Mouse (Mus musculus): ENCODE data around the gene Gm21083. TPM values are rescaled to one million over a fixed set of nuclear protein-coding genes. Genes with fewer than 3 reads are reported as not detected.
"Not testable (repeated sequence)": the region's sequence is repeated elsewhere in the genome, so short reads cannot be mapped to it uniquely, and the experiment has no call there.

The Gm21083 gene
- not detected in 2 replicates for polyA plus RNA-seq (2011; ENCODE audit: insufficient read depth, insufficient read length, low read depth, missing spikeins)

DNA sequence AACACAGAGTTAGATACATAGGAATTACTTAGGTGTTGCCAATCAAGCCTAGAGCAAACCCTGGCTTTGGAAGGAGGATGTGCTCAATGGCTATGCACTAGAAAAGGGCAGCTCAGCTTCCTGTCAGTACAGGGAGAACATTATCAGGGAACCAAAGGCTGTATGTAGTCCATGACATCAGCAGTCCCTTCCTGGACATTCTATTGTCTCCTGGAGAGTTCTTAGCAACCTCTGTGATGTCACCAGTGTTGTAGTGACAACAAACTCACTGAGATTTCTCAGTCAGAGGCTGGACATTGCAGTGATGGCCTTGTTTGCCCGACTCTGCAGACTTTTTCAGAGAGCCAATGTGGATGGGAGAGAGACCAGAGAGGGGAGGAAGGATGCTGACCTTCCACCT is at the start of gene Gm21083:
Gene Gm21083 (plus strand): TSS at position 301 of the 400 bp plus-strand sequence.
- not testable (repeated sequence) for H3K9ac ChIP-seq (ENCODE audit: low read depth, poor library complexity, severe bottlenecking); H3K27me3 ChIP-seq (ENCODE audit: control insufficient read depth, insufficient read depth, low read length, poor library complexity, severe bottlenecking); H3K9me3 ChIP-seq (replicated peaks; ENCODE audit: control insufficient read depth, insufficient read depth, low read length, poor library complexity, severe bottlenecking); H3K27ac ChIP-seq (ENCODE audit: insufficient read depth, low read length); H3K4me1 ChIP-seq (ENCODE audit: control insufficient read depth, insufficient read depth, low read length); H3K4me3 ChIP-seq (ENCODE audit: low read depth, low read length); H3K36me3 ChIP-seq (ENCODE audit: control insufficient read depth, insufficient read depth, low read length, poor library complexity, severe bottlenecking)

DNA sequence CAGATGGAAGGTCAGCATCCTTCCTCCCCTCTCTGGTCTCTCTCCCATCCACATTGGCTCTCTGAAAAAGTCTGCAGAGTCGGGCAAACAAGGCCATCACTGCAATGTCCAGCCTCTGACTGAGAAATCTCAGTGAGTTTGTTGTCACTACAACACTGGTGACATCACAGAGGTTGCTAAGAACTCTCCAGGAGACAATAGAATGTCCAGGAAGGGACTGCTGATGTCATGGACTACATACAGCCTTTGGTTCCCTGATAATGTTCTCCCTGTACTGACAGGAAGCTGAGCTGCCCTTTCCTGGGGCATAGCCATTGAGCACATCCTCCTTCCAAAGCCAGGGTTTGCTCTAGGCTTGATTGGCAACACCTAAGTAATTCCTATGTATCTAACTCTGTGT is 48.0 kb upstream of the Gm21083 start, which contains the start of gene Gm21190:
Gene Gm21190 (minus strand): TSS at position 101 of the 400 bp plus-strand sequence.
- not testable (repeated sequence) for H3K4me1 ChIP-seq (ENCODE audit: control insufficient read depth, insufficient read depth, low read length); H3K9me3 ChIP-seq (replicated peaks; ENCODE audit: control insufficient read depth, insufficient read depth, low read length, poor library complexity, severe bottlenecking); H3K4me3 ChIP-seq (ENCODE audit: low read depth, low read length); H3K9ac ChIP-seq (ENCODE audit: low read depth, poor library complexity, severe bottlenecking); H3K27me3 ChIP-seq (ENCODE audit: control insufficient read depth, insufficient read depth, low read length, poor library complexity, severe bottlenecking); H3K36me3 ChIP-seq (ENCODE audit: control insufficient read depth, insufficient read depth, low read length, poor library complexity, severe bottlenecking); H3K27ac ChIP-seq (ENCODE audit: insufficient read depth, low read length)

DNA sequence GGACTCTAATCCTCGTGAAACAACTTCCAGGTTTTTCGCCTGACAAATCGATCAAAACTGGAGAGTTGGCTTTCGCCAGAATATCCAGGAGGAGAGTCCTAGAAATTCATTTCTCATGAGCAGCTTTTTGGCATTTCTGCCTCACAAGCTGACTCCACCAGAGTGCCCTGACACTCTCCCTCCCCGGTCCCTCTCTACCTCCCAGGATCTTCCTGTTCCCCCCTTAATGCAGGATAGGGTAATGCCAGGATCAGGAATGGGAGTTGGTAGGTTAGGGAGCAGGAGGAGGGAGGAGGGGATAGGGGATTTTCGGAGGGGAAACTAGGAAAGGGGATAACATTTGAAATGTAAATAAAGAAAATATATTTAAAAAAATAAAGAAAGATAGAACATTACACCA is 28.5 kb upstream of the Gm21083 start:
- H3K27me3 ChIP-seq (ENCODE audit: control insufficient read depth, insufficient read depth, low read length, poor library complexity, severe bottlenecking); H3K9ac ChIP-seq (ENCODE audit: low read depth, poor library complexity, severe bottlenecking); H3K36me3 ChIP-seq (ENCODE audit: control insufficient read depth, insufficient read depth, low read length, poor library complexity, severe bottlenecking); H3K9me3 ChIP-seq (replicated peaks; ENCODE audit: control insufficient read depth, insufficient read depth, low read length, poor library complexity, severe bottlenecking); H3K27ac ChIP-seq (ENCODE audit: insufficient read depth, low read length); H3K4me1 ChIP-seq (ENCODE audit: control insufficient read depth, insufficient read depth, low read length); H3K4me3 ChIP-seq (ENCODE audit: low read depth, low read length): not testable (repeated sequence)

DNA sequence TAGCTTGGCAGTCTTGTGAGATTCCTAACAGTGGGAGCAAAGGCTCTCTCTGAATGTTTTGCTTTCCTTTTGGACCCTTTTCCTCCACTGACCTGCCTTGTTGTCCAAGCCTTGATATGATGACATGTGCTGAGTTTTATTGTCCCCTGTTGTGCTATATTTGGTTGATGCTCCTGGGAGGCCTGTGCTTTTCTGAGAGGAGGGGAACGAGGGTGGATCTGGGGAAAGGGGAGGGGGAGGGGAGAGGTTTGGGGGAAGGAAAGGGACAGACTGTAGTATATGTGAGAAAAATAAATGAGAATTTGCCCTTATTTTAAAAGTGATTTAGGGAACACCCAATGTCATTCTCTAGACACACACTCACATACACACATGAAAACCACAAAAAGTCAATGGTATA is 28.0 kb upstream of the Gm21083 start:
- H3K9ac ChIP-seq (ENCODE audit: low read depth, poor library complexity, severe bottlenecking); H3K9me3 ChIP-seq (replicated peaks; ENCODE audit: control insufficient read depth, insufficient read depth, low read length, poor library complexity, severe bottlenecking); H3K27me3 ChIP-seq (ENCODE audit: control insufficient read depth, insufficient read depth, low read length, poor library complexity, severe bottlenecking); H3K36me3 ChIP-seq (ENCODE audit: control insufficient read depth, insufficient read depth, low read length, poor library complexity, severe bottlenecking); H3K4me3 ChIP-seq (ENCODE audit: low read depth, low read length); H3K4me1 ChIP-seq (ENCODE audit: control insufficient read depth, insufficient read depth, low read length); H3K27ac ChIP-seq (ENCODE audit: insufficient read depth, low read length): not testable (repeated sequence)

DNA sequence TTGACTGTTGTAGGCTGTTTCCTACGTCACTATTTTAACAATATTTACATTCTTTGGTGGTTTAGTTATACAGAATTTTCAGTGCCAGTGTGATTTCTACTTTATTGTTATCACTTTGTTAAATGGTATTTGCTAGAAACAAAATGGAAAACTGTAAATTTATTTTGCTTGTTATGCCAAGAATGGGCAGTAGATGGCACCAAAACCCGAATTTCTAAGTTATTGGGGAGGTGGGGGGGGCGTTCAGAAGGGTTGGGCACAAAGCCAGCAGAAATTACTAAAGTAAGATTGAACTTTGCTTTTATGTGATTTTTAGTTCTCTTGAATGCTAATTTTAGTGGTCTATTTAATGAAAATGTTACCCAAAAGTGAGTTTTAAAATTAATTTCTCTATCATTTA is 27.5 kb upstream of the Gm21083 start:
- not testable (repeated sequence) for H3K27me3 ChIP-seq (ENCODE audit: control insufficient read depth, insufficient read depth, low read length, poor library complexity, severe bottlenecking); H3K9ac ChIP-seq (ENCODE audit: low read depth, poor library complexity, severe bottlenecking); H3K9me3 ChIP-seq (replicated peaks; ENCODE audit: control insufficient read depth, insufficient read depth, low read length, poor library complexity, severe bottlenecking); H3K36me3 ChIP-seq (ENCODE audit: control insufficient read depth, insufficient read depth, low read length, poor library complexity, severe bottlenecking); H3K4me1 ChIP-seq (ENCODE audit: control insufficient read depth, insufficient read depth, low read length); H3K4me3 ChIP-seq (ENCODE audit: low read depth, low read length); H3K27ac ChIP-seq (ENCODE audit: insufficient read depth, low read length)

DNA sequence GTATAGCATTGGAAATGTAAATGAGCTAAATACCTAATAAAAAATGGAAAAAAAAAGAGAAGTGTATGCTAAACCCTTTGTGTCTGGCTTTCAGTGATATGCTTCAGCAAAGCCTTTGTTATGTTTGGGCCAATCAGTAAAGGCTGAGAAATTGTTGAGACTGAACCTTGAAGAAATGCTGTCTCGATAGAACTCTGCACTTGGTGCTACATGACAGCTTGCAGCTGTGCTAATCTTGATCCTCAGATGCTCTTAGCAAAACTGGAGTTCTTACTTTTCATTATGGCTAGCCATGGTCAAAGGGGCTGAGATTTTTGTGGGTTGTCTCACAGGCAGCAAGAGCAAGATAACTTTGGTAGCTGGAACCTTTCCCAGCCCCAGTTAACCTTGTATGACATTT is 18.5 kb upstream of the Gm21083 start:
- H3K9me3 ChIP-seq (replicated peaks; ENCODE audit: control insufficient read depth, insufficient read depth, low read length, poor library complexity, severe bottlenecking); H3K9ac ChIP-seq (ENCODE audit: low read depth, poor library complexity, severe bottlenecking); H3K27ac ChIP-seq (ENCODE audit: insufficient read depth, low read length); H3K4me3 ChIP-seq (ENCODE audit: low read depth, low read length); H3K27me3 ChIP-seq (ENCODE audit: control insufficient read depth, insufficient read depth, low read length, poor library complexity, severe bottlenecking); H3K4me1 ChIP-seq (ENCODE audit: control insufficient read depth, insufficient read depth, low read length); H3K36me3 ChIP-seq (ENCODE audit: control insufficient read depth, insufficient read depth, low read length, poor library complexity, severe bottlenecking): not testable (repeated sequence)

DNA sequence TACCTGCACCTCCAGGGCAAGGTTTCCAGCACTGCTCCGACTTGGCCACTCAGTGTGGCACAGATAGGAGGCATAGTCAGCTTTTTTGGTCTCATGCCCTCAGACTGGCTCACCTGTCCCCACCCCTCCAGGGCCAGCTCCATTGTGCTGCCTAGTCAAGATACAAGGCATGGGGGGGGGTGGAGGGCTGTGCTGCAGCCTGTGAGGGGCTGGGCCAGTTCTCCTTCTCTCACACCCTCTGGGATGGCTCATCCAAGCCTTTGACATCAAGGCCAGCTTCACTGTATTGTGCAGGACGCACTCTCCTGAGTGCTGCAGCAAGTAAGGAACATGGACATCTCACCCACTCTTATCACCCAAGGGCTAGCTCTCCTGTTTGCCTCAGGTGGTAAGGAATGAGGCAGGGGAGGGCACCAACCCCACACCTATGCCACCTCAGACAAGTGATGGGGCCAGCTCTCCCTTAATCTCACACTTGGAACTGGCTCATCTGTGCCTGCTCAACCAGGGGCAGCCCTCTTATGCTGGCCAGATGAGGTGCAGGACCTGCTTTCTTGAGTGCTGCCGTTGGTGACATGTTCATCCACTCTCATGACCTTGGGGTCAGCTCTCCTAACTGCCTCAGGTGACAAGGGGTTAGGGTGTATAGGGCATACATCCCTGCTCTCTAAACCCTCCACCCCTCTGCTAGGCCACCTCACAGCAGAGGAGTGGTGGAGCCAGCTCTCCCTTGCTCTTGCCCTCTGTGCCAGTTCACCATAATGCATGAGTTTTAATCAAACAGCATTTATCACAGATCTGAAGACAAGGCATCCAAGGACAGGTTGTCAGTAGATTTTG is 15.5 kb upstream of the Gm21083 start:
- not testable (repeated sequence) for H3K4me1 ChIP-seq (ENCODE audit: control insufficient read depth, insufficient read depth, low read length); H3K36me3 ChIP-seq (ENCODE audit: control insufficient read depth, insufficient read depth, low read length, poor library complexity, severe bottlenecking); H3K27ac ChIP-seq (ENCODE audit: insufficient read depth, low read length)

DNA sequence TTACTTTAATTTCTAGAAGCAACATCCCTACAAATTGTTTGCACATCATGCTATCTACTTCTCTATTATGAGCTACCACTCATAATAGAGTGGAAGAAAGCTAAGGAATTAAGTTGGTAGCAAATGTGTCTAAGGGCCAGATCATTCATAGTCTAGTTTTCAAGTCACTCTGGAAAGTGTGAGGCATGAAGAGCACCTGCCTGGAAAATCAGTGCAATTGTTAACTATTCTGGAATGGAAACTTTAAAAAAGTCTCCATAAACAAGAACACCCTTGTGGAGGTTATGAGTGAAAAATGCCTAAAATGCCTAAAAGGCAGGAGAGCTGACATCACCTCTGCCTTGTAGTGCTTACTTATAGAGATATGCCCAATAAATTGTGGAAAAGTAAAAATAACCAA is 3.4 kb upstream of the Gm21083 start:
- not testable (repeated sequence) for H3K4me3 ChIP-seq (ENCODE audit: low read depth, low read length)

More for the DNA sequence above, 15.5 kb upstream of the Gm21083 start:
- H3K9ac ChIP-seq (ENCODE audit: low read depth, poor library complexity, severe bottlenecking); H3K4me3 ChIP-seq (ENCODE audit: low read depth, low read length); H3K9me3 ChIP-seq (replicated peaks; ENCODE audit: control insufficient read depth, insufficient read depth, low read length, poor library complexity, severe bottlenecking); H3K27me3 ChIP-seq (ENCODE audit: control insufficient read depth, insufficient read depth, low read length, poor library complexity, severe bottlenecking): not testable (repeated sequence)

DNA sequence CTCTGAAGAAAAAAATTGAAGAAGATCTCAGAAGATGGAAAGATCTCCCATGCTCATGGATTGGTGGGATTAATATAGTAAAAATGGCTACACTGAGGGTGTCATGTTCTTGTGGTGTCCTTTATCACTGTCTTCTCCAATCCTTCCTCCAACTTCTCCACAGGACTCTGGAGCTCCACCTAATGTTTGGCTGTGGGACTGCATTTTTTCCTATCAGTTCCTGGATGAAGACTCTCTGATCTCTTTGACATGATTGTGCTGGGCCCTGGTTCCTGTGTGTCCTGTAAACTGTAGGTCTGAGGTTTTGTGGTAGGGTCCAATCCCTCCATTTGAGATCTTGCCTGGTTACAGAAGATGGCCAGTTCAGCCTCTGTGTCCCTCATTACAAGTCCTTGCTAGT is 9.2 kb downstream of the Gm21083 start:
- H3K36me3 ChIP-seq (ENCODE audit: control insufficient read depth, insufficient read depth, low read length, poor library complexity, severe bottlenecking); H3K9me3 ChIP-seq (replicated peaks; ENCODE audit: control insufficient read depth, insufficient read depth, low read length, poor library complexity, severe bottlenecking); H3K27me3 ChIP-seq (ENCODE audit: control insufficient read depth, insufficient read depth, low read length, poor library complexity, severe bottlenecking); H3K4me1 ChIP-seq (ENCODE audit: control insufficient read depth, insufficient read depth, low read length); H3K9ac ChIP-seq (ENCODE audit: low read depth, poor library complexity, severe bottlenecking); H3K27ac ChIP-seq (ENCODE audit: insufficient read depth, low read length); H3K4me3 ChIP-seq (ENCODE audit: low read depth, low read length): not testable (repeated sequence)

More for the DNA sequence above, 3.4 kb upstream of the Gm21083 start:
- not testable (repeated sequence) for H3K9ac ChIP-seq (ENCODE audit: low read depth, poor library complexity, severe bottlenecking); H3K4me1 ChIP-seq (ENCODE audit: control insufficient read depth, insufficient read depth, low read length); H3K36me3 ChIP-seq (ENCODE audit: control insufficient read depth, insufficient read depth, low read length, poor library complexity, severe bottlenecking); H3K9me3 ChIP-seq (replicated peaks; ENCODE audit: control insufficient read depth, insufficient read depth, low read length, poor library complexity, severe bottlenecking); H3K27me3 ChIP-seq (ENCODE audit: control insufficient read depth, insufficient read depth, low read length, poor library complexity, severe bottlenecking); H3K27ac ChIP-seq (ENCODE audit: insufficient read depth, low read length)

DNA sequence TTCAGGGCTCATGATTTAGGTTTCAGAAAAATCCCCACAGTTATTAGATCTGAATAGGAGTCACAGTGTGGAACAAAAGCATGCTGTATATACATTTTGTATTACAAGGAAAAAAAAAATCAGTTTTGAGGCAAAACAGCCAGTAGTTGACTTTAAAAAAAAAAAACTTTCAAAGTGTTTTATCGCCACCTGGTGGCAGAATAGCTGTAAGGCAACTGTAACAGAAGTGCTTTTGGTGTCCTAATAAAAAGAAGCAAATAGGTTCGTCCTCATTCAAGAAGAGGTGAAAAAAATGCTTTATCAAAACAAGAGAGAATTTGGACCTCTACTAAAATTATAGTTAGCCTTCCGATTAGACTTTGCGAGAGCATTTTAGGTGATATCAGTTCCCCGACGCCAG is 11.2 kb downstream of the Gm21083 start:
- H3K9ac ChIP-seq (ENCODE audit: low read depth, poor library complexity, severe bottlenecking); H3K4me3 ChIP-seq (ENCODE audit: low read depth, low read length); H3K36me3 ChIP-seq (ENCODE audit: control insufficient read depth, insufficient read depth, low read length, poor library complexity, severe bottlenecking); H3K27ac ChIP-seq (ENCODE audit: insufficient read depth, low read length); H3K27me3 ChIP-seq (ENCODE audit: control insufficient read depth, insufficient read depth, low read length, poor library complexity, severe bottlenecking); H3K4me1 ChIP-seq (ENCODE audit: control insufficient read depth, insufficient read depth, low read length); H3K9me3 ChIP-seq (replicated peaks; ENCODE audit: control insufficient read depth, insufficient read depth, low read length, poor library complexity, severe bottlenecking): not testable (repeated sequence)

Measured in ES-Bruce4 (cell line).